Mouse (Mus musculus) bone marrow, adult 2 months (tissue): Measurements from ENCODE around the gene Igfbp5. TPM values are rescaled to one million over a fixed set of nuclear protein-coding genes. Genes with fewer than 3 reads are reported as not detected.

Experiments used
- H3K27ac ChIP-seq: fragments of 200-500 bp; 2 replicates; pipeline ENCODE4 v1.5.1; 2012; ENCODE audit warnings: low read depth, mild to moderate bottlenecking, control low read depth, inconsistent platforms, low read length; ENCODE audit not compliant: control insufficient read depth, poor library complexity, insufficient read depth
- H3K4me1 ChIP-seq: fragments of 200-500 bp; 2 replicates; pipeline ENCODE4 v1.6.1; 2011; ENCODE audit warnings: low read length; ENCODE audit not compliant: control insufficient read depth, insufficient read depth
- H3K4me3 ChIP-seq: fragments of 200-500 bp; replicated peaks from 2 replicates; pipeline ENCODE3; 2011; ENCODE audit warnings: mild to moderate bottlenecking, low read depth, low read length, control low read depth; ENCODE audit not compliant: control insufficient read depth
- CTCF ChIP-seq: fragments of 200-500 bp; IDR thresholded peaks from 2 replicates; pipeline ENCODE4 v1.5.1; 2011; ENCODE audit warnings: low read length, control low read depth; ENCODE audit not compliant: control insufficient read depth, insufficient read depth
- POLR2A ChIP-seq: fragments of 200-500 bp; IDR thresholded peaks from 2 replicates; pipeline ENCODE4 v1.6.1; 2011; ENCODE audit warnings: low read depth, mild to moderate bottlenecking, control low read depth, low read length, borderline replicate concordance; ENCODE audit not compliant: control insufficient read depth
- WGBS: fragments of 180-500 bp; shearing (Covaris S2); methylation state at CpG from one replicate; pipeline ENCODE4 v1.1.7; 2018; 5-methylcytosine and 5-hydroxymethylcytosine counted together
- polyA plus RNA-seq: library from polyadenylated mRNA; stranded (reverse); fragments of >200 nt; gene quantifications from 2 replicates; pipeline ENCODE4 v1.2.4, GENCODE M21; 2011; ENCODE audit warnings: low replicate concordance; ENCODE audit not compliant: missing spikeins, insufficient read depth, insufficient read length

Gene Igfbp5
- polyA plus RNA-seq: 35.5 and 53.8 TPM in 2 replicates

GRCm38 (mm10) chr1:72874287-72875211, at the start of gene Igfbp5:
Gene Igfbp5 (minus strand): TSS chr1:72874884.
- no peak for TF ChIP-seq CTCF
- TF ChIP-seq POLR2A: no peak
- Histone ChIP-seq H3K27ac (peak within 1 kb of the TSS; percentile 37; the same call in 1 of the 2 replicates), H3K4me1 (no peaks in the 10 kb centered on the region), H3K4me3 (no peak within 1 kb of the TSS)
- 4% methylated on average over 38 of the region's 38 CpGs for WGBS

DNA sequence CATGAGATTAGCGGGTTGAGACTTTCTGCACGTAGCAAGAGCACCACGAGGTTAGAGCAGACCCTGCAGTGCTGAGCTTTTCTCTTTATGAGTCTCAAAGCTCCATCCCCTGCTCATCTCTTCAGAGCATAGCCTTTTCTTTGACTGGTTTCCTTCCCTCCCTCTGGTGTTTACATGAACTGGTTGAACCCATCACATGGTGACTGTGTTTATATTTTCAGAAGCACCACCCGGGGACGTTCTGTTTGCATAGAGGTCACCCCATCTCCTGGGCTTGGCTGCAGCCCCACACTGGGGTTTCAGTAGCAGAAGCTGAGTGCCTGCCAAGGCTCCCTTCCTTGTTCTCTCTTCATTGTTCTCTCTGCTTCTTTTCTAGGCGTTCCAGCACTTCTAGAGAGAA, 40.1 kb upstream of the Igfbp5 start:
- no peaks in the 10 kb centered on the region for H3K4me1 ChIP-seq
- no peak overlapping the region for H3K4me3 ChIP-seq
- 45% methylated on average over 6 of the region's 6 CpGs for WGBS
- no peak overlapping the region for H3K27ac ChIP-seq
- TF ChIP-seq CTCF (no peak), POLR2A (no peak)

GRCm38 (mm10) chr1:72913073-72913472, 38.4 kb upstream of the Igfbp5 start:
- Histone ChIP-seq H3K4me1 (no peaks in the 10 kb centered on the region), H3K27ac (no peak overlapping the region), H3K4me3 (no peak overlapping the region)
- no peak for TF ChIP-seq CTCF
- no peak for TF ChIP-seq POLR2A
- 76% methylated on average over 5 of the region's 5 CpGs for WGBS

DNA sequence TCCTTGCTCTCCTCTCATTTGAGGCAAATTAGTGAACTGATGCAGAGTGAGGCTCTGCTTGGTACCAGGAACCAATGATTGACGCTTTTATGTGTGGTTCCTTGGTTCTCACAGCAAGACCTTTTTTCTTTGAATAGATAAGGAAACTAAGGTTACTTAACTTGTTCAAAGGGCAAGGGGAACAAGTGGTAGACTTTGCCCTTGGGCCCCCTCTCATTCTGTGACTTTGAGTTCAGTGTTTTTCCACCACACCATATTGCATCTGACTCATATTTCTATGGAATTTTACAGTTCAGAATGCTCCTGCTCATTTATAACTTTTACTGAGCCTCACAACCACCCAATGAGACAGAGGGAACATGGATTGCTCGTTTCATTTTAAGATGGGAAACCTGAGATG, 21.1 kb upstream of the Igfbp5 start:
- Histone ChIP-seq H3K4me3 (no peak overlapping the region), H3K27ac (no peak overlapping the region), H3K4me1 (no peaks in the 10 kb centered on the region)
- 65% methylated on average over 2 of the region's 2 CpGs for WGBS
- TF ChIP-seq CTCF: no peak
- TF ChIP-seq POLR2A: no peak

DNA sequence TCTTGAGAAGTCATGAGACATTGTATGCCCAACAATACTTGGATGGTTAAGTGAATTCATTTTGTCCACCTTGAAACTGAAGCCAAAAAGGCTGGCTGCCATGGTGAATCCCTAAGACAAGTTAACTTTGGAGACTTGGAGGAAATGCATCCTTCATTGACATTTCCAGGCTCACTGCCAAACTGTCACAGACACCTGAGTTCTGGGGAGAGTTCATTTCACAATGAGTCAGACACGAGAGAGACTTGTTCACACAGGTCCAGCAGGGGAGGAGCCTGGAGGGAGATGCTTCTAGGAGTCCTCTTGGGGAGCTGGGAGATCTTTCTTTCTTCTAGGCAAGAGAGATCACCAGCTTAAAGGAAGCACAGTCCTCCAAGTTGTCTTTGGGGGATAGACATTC, 13.2 kb upstream of the Igfbp5 start:
- Histone ChIP-seq H3K27ac (no peak overlapping the region), H3K4me3 (no peak overlapping the region), H3K4me1 (no peaks in the 10 kb centered on the region)
- 47% methylated on average over 1 of the region's 1 CpGs for WGBS
- TF ChIP-seq POLR2A (no peak), CTCF (no peak)

DNA sequence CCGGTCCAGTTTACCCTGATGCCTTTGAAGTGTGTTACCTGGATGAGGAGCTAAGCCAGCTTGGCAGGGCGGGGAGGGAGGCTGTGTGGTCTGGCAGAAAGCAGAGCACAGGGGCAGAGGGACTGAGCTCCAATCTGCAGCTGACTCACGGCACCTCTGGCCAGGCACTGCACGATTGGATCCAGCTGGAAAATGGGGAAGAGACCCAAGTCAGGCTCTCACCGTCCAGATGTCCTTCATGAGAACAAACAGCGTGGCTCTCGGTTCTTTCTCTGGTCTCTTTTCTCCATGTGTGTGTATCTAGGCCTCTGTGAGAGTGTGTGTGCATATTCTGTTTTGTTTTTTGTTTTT, 11.1 kb upstream of the Igfbp5 start:
- H3K4me1 ChIP-seq: no peaks in the 10 kb centered on the region
- no peak overlapping the region for H3K27ac ChIP-seq
- no peak overlapping the region for H3K4me3 ChIP-seq
- 79% methylated on average over 7 of the region's 7 CpGs for WGBS
- TF ChIP-seq POLR2A: no peak
- TF ChIP-seq CTCF: no peak

DNA sequence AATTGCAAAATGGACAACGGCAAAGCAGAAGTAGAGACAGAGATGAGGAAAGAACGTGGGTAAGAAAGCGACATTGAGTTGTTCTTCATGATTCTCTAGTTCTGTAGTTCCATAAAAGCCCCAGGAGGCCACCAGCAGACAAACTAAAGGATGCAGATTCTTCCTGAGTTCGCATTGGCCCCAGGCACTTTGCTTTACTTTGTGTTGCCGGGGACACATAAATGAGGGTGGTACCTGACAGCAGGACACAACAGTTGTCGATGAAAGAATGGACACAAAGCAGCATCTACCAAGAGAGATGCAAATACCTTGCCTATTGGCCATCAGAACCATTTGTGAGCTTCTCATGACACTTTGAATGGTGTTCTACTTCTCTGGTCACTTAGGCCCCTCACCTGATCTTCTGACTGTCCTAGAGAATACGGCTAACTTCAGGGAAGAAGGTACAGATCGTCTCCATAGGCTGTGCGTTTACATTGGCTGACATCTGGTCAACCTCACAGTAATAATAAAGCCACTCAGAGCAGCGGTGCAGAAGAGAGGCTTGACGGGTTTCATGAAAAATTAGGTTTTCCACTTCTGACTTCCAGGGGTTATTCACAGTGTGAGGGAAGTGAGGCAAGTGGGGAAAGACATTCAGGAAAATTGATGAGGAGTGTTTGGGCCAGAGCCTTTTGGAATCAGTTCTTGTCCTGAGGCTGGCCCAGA, 10.6 kb upstream of the Igfbp5 start:
- Histone ChIP-seq H3K27ac (no peak overlapping the region), H3K4me3 (no peak overlapping the region), H3K4me1 (no peaks in the 10 kb centered on the region)
- 74% methylated on average over 11 of the region's 11 CpGs for WGBS
- TF ChIP-seq POLR2A: no peak

DNA sequence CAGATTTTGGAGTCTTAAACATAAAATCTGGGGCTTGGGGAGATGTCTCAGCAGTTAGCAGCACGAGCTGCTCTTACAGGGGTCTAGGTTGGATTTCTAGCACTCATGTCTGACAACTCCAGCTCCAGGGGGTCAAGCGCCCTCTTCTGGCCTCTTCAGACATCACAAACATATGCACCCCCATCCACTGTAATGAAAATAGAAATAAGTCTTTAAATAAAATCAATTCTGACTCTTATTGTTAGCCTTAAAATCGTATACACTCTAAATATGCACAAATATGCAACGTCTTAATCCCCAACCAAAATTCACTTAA, 4.6 kb upstream of the Igfbp5 start:
- H3K4me3 ChIP-seq: no peak overlapping the region
- no peaks in the 10 kb centered on the region for H3K4me1 ChIP-seq
- no peak overlapping the region for H3K27ac ChIP-seq
- WGBS: 52% methylated on average over 4 of the region's 4 CpGs
- no peak for TF ChIP-seq POLR2A
- TF ChIP-seq CTCF: no peak
